Comparison of ENCODE assay signal across 22 mouse cellular contexts in genomic region chr11:36214589-36214988, GRCm38 (mm10).
DNase-seq lines count a peak whose midpoint lies in the region; ATAC-seq and TF ChIP-seq lines count a peak whose summit lies in the region.
"Had no signal": no experiment of that assay in that cellular context is flagged by ENCODE, and none has a peak within 500 bp of the region (broad histone marks: within the 10 kb centered on the region; RNA-seq: fewer than 3 reads in every experiment).

No protein-coding gene starts in this region.

- no peaks in the 10 kb centered on the region for H3K27me3 ChIP-seq in heart, embryonic 11.5 days (ENCODE audit: control insufficient read depth, insufficient read depth, low read length)
- no peaks in the 10 kb centered on the region for H3K27me3 ChIP-seq in hindbrain, embryonic 14.5 days (ENCODE audit: control insufficient read depth, insufficient read depth, low read length)
- H3K27me3 ChIP-seq in hindbrain, postnatal 0 days (ENCODE audit: insufficient read depth, low read length), result no peaks in the 10 kb centered on the region
- no peaks in the 10 kb centered on the region for H3K27me3 ChIP-seq in hindbrain, embryonic 16.5 days (replicated peaks; ENCODE audit: control insufficient read depth, insufficient read depth, low read length)
- H3K27me3 ChIP-seq in hindbrain, embryonic 13.5 days, result no peaks in the 10 kb centered on the region
- no peaks in the 10 kb centered on the region for H3K27me3 ChIP-seq in midbrain, embryonic 11.5 days (ENCODE audit: control insufficient read depth, insufficient read depth, low read length)
- H3K27me3 ChIP-seq in midbrain, embryonic 15.5 days (replicated peaks), result no peaks in the 10 kb centered on the region
- H3K27me3 ChIP-seq: CH12.LX had no signal

- peak; percentile 65 for DNase-seq in heart, adult 11 months
- DNase-seq in hindbrain, embryonic 14.5 days (ENCODE audit: low spot score), result no peak
- DNase-seq in hindbrain, postnatal 0 days (ENCODE audit: low spot score), result no peak
- peak; percentile 17 for DNase-seq in midbrain, embryonic 11.5 days (ENCODE audit: low spot score, missing footprints)
- DNase-seq: adrenal gland, adult 2 months; adrenal gland, adult 8-10 months; adrenal gland, postnatal 10 days; adrenal gland, postnatal 14 days; adrenal gland, postnatal 25 days; adrenal gland, postnatal 36 days; B cell, adult 2 months; cerebellum, adult 11 months; cerebellum, adult 11-12 months had no signal

- no peak overlapping the region for H3K4me3 ChIP-seq in heart, embryonic 11.5 days (ENCODE audit: low read depth, low read length)
- no peak overlapping the region for H3K4me3 ChIP-seq in hindbrain, embryonic 14.5 days (replicated peaks; ENCODE audit: low read length)
- H3K4me3 ChIP-seq in hindbrain, postnatal 0 days (ENCODE audit: low read length), result no peak overlapping the region
- H3K4me3 ChIP-seq in hindbrain, embryonic 16.5 days (ENCODE audit: low read length), result no peak overlapping the region
- H3K4me3 ChIP-seq in hindbrain, embryonic 13.5 days, result no peak overlapping the region
- no peak overlapping the region for H3K4me3 ChIP-seq in midbrain, embryonic 11.5 days (ENCODE audit: low read depth, low read length)
- no peak overlapping the region for H3K4me3 ChIP-seq in midbrain, embryonic 15.5 days

- WGBS in heart, embryonic 11.5 days (ENCODE audit: insufficient replicate concordance), result 80% methylated on average over 3 of the region's 3 CpGs
- 71% methylated on average over 3 of the region's 3 CpGs for WGBS in hindbrain, embryonic 14.5 days
- WGBS in hindbrain, postnatal 0 days, result 43% methylated on average over 3 of the region's 3 CpGs
- WGBS in hindbrain, embryonic 16.5 days, result 57% methylated on average over 3 of the region's 3 CpGs
- 75% methylated on average over 3 of the region's 3 CpGs for WGBS in hindbrain, embryonic 13.5 days
- WGBS in midbrain, embryonic 11.5 days, result 85% methylated on average over 3 of the region's 3 CpGs
- 86% methylated on average over 3 of the region's 3 CpGs for WGBS in midbrain, embryonic 15.5 days

- no peak overlapping the region for H3K27ac ChIP-seq in heart, embryonic 11.5 days (ENCODE audit: low read depth, low read length)
- H3K27ac ChIP-seq in hindbrain, embryonic 14.5 days, result no peak overlapping the region
- no peak overlapping the region for H3K27ac ChIP-seq in hindbrain, postnatal 0 days
- no peak overlapping the region for H3K27ac ChIP-seq in hindbrain, embryonic 16.5 days (ENCODE audit: low read depth, low read length)
- H3K27ac ChIP-seq in hindbrain, embryonic 13.5 days, result no peak overlapping the region
- no peak overlapping the region for H3K27ac ChIP-seq in midbrain, embryonic 11.5 days (ENCODE audit: low read depth, low read length)
- no peak overlapping the region for H3K27ac ChIP-seq in midbrain, embryonic 15.5 days

- H3K4me1 ChIP-seq in heart, embryonic 11.5 days (ENCODE audit: control insufficient read depth, insufficient read depth, low read length), result no peaks in the 10 kb centered on the region
- no peaks in the 10 kb centered on the region for H3K4me1 ChIP-seq in hindbrain, embryonic 14.5 days (replicated peaks; ENCODE audit: control insufficient read depth, insufficient read depth, low read length)
- H3K4me1 ChIP-seq in hindbrain, postnatal 0 days (ENCODE audit: insufficient read depth, low read length), result no peaks in the 10 kb centered on the region
- H3K4me1 ChIP-seq in hindbrain, embryonic 16.5 days (ENCODE audit: control insufficient read depth, insufficient read depth, low read depth, low read length), result no peaks in the 10 kb centered on the region
- H3K4me1 ChIP-seq in hindbrain, embryonic 13.5 days (replicated peaks), result peaks cover 8% of the 10 kb centered on the region; the same call in 1 of the 2 replicates
- H3K4me1 ChIP-seq in midbrain, embryonic 11.5 days (ENCODE audit: control insufficient read depth, insufficient read depth, low read length), result no peaks in the 10 kb centered on the region
- no peaks in the 10 kb centered on the region for H3K4me1 ChIP-seq in midbrain, embryonic 15.5 days

- H3K36me3 ChIP-seq in heart, embryonic 11.5 days (ENCODE audit: control insufficient read depth, insufficient read depth, low read length), result no peaks in the 10 kb centered on the region
- H3K36me3 ChIP-seq in hindbrain, embryonic 14.5 days (replicated peaks; ENCODE audit: control insufficient read depth, insufficient read depth), result no peaks in the 10 kb centered on the region
- H3K36me3 ChIP-seq in hindbrain, postnatal 0 days (ENCODE audit: insufficient read depth, low read length), result no peaks in the 10 kb centered on the region
- H3K36me3 ChIP-seq in hindbrain, embryonic 16.5 days (ENCODE audit: control insufficient read depth, insufficient read depth, low read length), result no peaks in the 10 kb centered on the region
- no peaks in the 10 kb centered on the region for H3K36me3 ChIP-seq in hindbrain, embryonic 13.5 days
- H3K36me3 ChIP-seq in midbrain, embryonic 11.5 days (ENCODE audit: control insufficient read depth, insufficient read depth, low read length), result no peaks in the 10 kb centered on the region
- H3K36me3 ChIP-seq in midbrain, embryonic 15.5 days (replicated peaks), result no peaks in the 10 kb centered on the region
- H3K36me3 ChIP-seq: G1E had no signal

- no peak overlapping the region for H3K9ac ChIP-seq in heart, embryonic 11.5 days (ENCODE audit: low read depth, low read length)
- H3K9ac ChIP-seq in hindbrain, embryonic 14.5 days, result no peak overlapping the region
- no peak overlapping the region for H3K9ac ChIP-seq in hindbrain, postnatal 0 days (replicated peaks; ENCODE audit: low read length)
- H3K9ac ChIP-seq in hindbrain, embryonic 16.5 days (ENCODE audit: low read depth, low read length), result no peak overlapping the region
- H3K9ac ChIP-seq in hindbrain, embryonic 13.5 days, result no peak overlapping the region
- no peak overlapping the region for H3K9ac ChIP-seq in midbrain, embryonic 11.5 days (ENCODE audit: low read length)
- no peak overlapping the region for H3K9ac ChIP-seq in midbrain, embryonic 15.5 days

- no peak for ATAC-seq in heart, embryonic 11.5 days (replicated peaks; ENCODE audit: insufficient number of reproducible peaks, low FRiP score, low TSS enrichment)
- ATAC-seq in hindbrain, embryonic 14.5 days (ENCODE audit: low FRiP score), result peak; percentile 37; the same call in 1 of the 2 replicates
- no peak for ATAC-seq in hindbrain, postnatal 0 days
- peak; percentile 68; the same call in 1 of the 2 replicates for ATAC-seq in hindbrain, embryonic 16.5 days
- ATAC-seq in hindbrain, embryonic 13.5 days (ENCODE audit: low FRiP score), result no peak
- ATAC-seq in midbrain, embryonic 11.5 days (ENCODE audit: low FRiP score), result no peak
- ATAC-seq in midbrain, embryonic 15.5 days (replicated peaks), result no peak
- ATAC-seq: activated CD4-positive, CD25-positive, alpha-beta regulatory T cell, adult 4 months; CD4-positive, CD25-positive, alpha-beta regulatory T cell, adult 4 months; Patski had no signal

- H3K4me2 ChIP-seq in heart, embryonic 11.5 days, result no peak overlapping the region
- no peak overlapping the region for H3K4me2 ChIP-seq in hindbrain, embryonic 14.5 days (replicated peaks)
- H3K4me2 ChIP-seq in hindbrain, postnatal 0 days (ENCODE audit: low read depth, low read length), result no peak overlapping the region
- no peak overlapping the region for H3K4me2 ChIP-seq in hindbrain, embryonic 16.5 days (ENCODE audit: low read length)
- no peak overlapping the region for H3K4me2 ChIP-seq in hindbrain, embryonic 13.5 days
- H3K4me2 ChIP-seq in midbrain, embryonic 11.5 days, result no peak overlapping the region
- H3K4me2 ChIP-seq in midbrain, embryonic 15.5 days, result no peak overlapping the region

- no peaks in the 10 kb centered on the region for H3K9me3 ChIP-seq in heart, embryonic 11.5 days (replicated peaks; ENCODE audit: control insufficient read depth, low read length)
- no peaks in the 10 kb centered on the region for H3K9me3 ChIP-seq in hindbrain, embryonic 14.5 days (ENCODE audit: control insufficient read depth, low read length)
- H3K9me3 ChIP-seq in hindbrain, postnatal 0 days (ENCODE audit: low read length), result no peaks in the 10 kb centered on the region
- H3K9me3 ChIP-seq in hindbrain, embryonic 16.5 days (ENCODE audit: control insufficient read depth, low read length), result no peaks in the 10 kb centered on the region
- no peaks in the 10 kb centered on the region for H3K9me3 ChIP-seq in hindbrain, embryonic 13.5 days
- H3K9me3 ChIP-seq in midbrain, embryonic 11.5 days (ENCODE audit: control insufficient read depth, low read length), result no peaks in the 10 kb centered on the region
- H3K9me3 ChIP-seq in midbrain, embryonic 15.5 days, result no peaks in the 10 kb centered on the region

- TF ChIP-seq CTCF in hindbrain, postnatal 0 days (IDR thresholded peaks at IDR 0.05; ENCODE audit: low read depth), result no peak

Comparison
In these comparisons a context has a peak if more than half of its experiments do, and no peak if none do; other contexts are left out.
1. ATAC-seq: peak in hindbrain, embryonic 14.5 days (single experiment) and hindbrain, embryonic 16.5 days (single experiment); none in heart, embryonic 11.5 days (single experiment), hindbrain, postnatal 0 days (single experiment), hindbrain, embryonic 13.5 days (single experiment), midbrain, embryonic 11.5 days (single experiment) and midbrain, embryonic 15.5 days (single experiment).
2. DNase-seq: peak in heart, adult 11 months (single experiment) and midbrain, embryonic 11.5 days (single experiment); none in hindbrain, embryonic 14.5 days (single experiment) and hindbrain, postnatal 0 days (single experiment).